Mouse (Mus musculus): ENCODE data around the gene Rbfox3. TPM values are rescaled to one million over a fixed set of nuclear protein-coding genes. Genes with fewer than 3 reads are reported as not detected.

Gene Rbfox3
- total and polyA plus RNA-seq, 3 experiments = not detected

DNA sequence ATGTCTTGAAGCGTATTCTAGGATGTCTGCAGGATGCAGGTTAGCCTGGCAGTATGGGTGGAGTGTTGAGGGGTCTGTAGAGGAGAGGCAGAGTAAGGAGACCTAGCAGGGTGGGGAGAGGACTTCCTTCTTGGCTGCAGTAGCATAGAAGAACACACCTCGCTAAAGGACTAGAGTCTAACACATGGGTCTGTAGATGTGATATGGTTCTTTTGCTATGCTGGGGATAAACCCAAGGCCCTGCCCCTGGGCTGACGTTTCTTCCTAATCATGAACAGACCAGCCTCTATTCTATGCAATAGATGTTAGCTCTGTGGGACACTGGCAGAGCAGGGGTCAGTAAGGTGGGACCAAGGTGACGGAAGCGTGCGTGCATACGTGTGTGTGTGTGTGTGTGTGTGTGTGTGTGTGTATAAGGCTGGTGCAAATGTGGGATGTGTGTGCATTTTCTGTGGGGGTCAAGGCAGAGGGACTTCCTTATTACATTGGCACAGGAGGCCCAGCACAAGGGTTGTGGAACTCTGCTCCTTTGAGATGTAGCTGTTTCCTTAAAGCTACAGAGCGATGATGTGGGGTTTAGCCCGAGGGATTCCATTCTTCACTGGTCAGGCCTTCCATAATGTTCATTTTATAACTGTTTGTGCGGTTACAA lies 441.8 kb downstream of the Rbfox3 start:
- no peak overlapping the region for H3K4me2 ChIP-seq (ENCODE audit: insufficient read depth, low read depth, poor library complexity, severe bottlenecking)
- no peak for DNase-seq (ENCODE audit: extremely low read depth)
- TF ChIP-seq E2F4 (IDR thresholded peaks at IDR 0.05; ENCODE audit: insufficient replicate concordance, low read depth, low read length) (no peak), IRF4 (IDR thresholded peaks at IDR 0.05; ENCODE audit: low read depth, low read length) (no peak), CHD2 (IDR thresholded peaks at IDR 0.05; ENCODE audit: low read length) (no peak), TCF12 (IDR thresholded peaks at IDR 0.05; ENCODE audit: low read depth, low read length) (no peak), ZKSCAN1 (IDR thresholded peaks at IDR 0.05; ENCODE audit: borderline replicate concordance, low read depth, low read length) (no peak), ZMIZ1 (IDR thresholded peaks at IDR 0.05; ENCODE audit: low read depth, low read length) (no peak), JUN (IDR thresholded peaks at IDR 0.05; ENCODE audit: insufficient read depth, low read depth, low read length) (no peak), USF2 (conservative IDR thresholded peaks at IDR 0.05; ENCODE audit: low read depth, low read length) (no peak), POLR2A (IDR thresholded peaks at IDR 0.05; ENCODE audit: low read depth, low read length) (no peak), MYC (IDR thresholded peaks at IDR 0.05; ENCODE audit: low read depth, low read length) (no peak), HCFC1 (IDR thresholded peaks at IDR 0.05; ENCODE audit: low read depth, low read length) (no peak), MAZ (IDR thresholded peaks at IDR 0.05; ENCODE audit: low read depth, low read length) (no peak), MEF2A (IDR thresholded peaks at IDR 0.05; ENCODE audit: borderline replicate concordance, low read depth, low read length) (no peak)
- H3K27me3 ChIP-seq (replicated peaks) = peaks cover 79% of the 10 kb centered on the region
- no peak overlapping the region for H3K4me3 ChIP-seq (replicated peaks in 1 of 3; ENCODE audit: low read depth in 2 of 3, low read length in 2 of 3, poor library complexity in 1 of 3)
- H3K36me3 ChIP-seq (replicated peaks in 1 of 2; ENCODE audit: control insufficient read depth in 1 of 2, insufficient read depth in 1 of 2, low read length in 1 of 2) = no peaks in the 10 kb centered on the region
- H3K27ac ChIP-seq (ENCODE audit: insufficient read depth, low read depth) = no peak overlapping the region
- no peaks in the 10 kb centered on the region for H3K9me3 ChIP-seq (replicated peaks; ENCODE audit: low read length)
- no peak overlapping the region for H3K9ac ChIP-seq (ENCODE audit: insufficient read depth, low read depth)
- peaks cover 0 to 2% of the 10 kb centered on the region in 2 experiments; a peak in 1 of 4 replicates for H3K4me1 ChIP-seq (ENCODE audit: control insufficient read depth in 1 of 2, insufficient read depth in 2 of 2)
- dilution Hi-C loops (cut with MboI; ENCODE audit: extremely low pct_ligation_motif_present, extremely low pct_unique_long_range_greater_than_20kb, low sequenced_read_pairs) (no loop called here), in situ Hi-C loops (cut with MboI; ENCODE audit: low pct_ligation_motif_present, low pct_unique_long_range_greater_than_20kb, low sequenced_read_pairs) (no loop called here)
- no peaks in the 10 kb centered on the region for H3K79me2 ChIP-seq (replicated peaks; ENCODE audit: control insufficient read depth, extremely low read depth, insufficient read depth, poor library complexity, severe bottlenecking)

DNA sequence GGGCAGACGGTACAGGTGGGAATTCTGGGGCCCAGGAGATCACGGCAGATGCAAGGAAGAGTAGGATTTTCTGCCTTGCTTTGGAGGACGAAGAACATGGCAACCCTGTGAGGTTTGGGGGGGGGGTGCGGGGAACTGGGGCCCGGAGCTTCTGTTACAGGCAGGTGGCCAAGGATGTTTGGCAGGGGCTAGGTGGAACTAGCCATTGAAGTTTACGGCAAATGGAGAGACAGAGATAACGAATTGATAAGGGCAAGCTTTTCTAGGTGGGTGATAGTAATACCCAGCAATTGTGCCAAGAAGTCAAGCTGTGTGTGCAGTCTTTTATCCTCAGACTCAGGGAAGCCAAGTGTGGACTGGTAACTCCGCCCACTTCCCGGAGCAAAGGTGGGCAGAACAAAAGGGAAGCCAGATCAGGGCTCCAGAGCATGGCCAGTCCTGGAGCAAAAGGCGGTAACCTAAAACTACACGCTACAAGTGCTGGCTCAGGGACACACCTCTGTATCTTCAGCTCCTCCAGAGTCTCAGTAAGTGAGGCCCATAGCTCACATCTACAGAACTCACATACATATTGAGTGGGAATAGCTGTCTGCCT lies 443.9 kb downstream of the Rbfox3 start:
- no peak overlapping the region for H3K4me2 ChIP-seq (ENCODE audit: insufficient read depth, low read depth, poor library complexity, severe bottlenecking)
- H3K79me2 ChIP-seq (replicated peaks; ENCODE audit: control insufficient read depth, extremely low read depth, insufficient read depth, poor library complexity, severe bottlenecking) = no peaks in the 10 kb centered on the region
- peaks cover 76% of the 10 kb centered on the region for H3K27me3 ChIP-seq (replicated peaks)
- H3K9ac ChIP-seq (ENCODE audit: insufficient read depth, low read depth) = no peak overlapping the region
- DNase-seq (ENCODE audit: extremely low read depth) = no peak
- peaks cover 0 to 2% of the 10 kb centered on the region in 2 experiments; a peak in 1 of 4 replicates for H3K4me1 ChIP-seq (ENCODE audit: control insufficient read depth in 1 of 2, insufficient read depth in 2 of 2)
- no peaks in the 10 kb centered on the region for H3K9me3 ChIP-seq (replicated peaks; ENCODE audit: low read length)
- H3K27ac ChIP-seq (ENCODE audit: insufficient read depth, low read depth) = no peak overlapping the region
- in situ Hi-C loops (cut with MboI; ENCODE audit: low pct_ligation_motif_present, low pct_unique_long_range_greater_than_20kb, low sequenced_read_pairs) = no loop called here
- dilution Hi-C loops (cut with MboI; ENCODE audit: extremely low pct_ligation_motif_present, extremely low pct_unique_long_range_greater_than_20kb, low sequenced_read_pairs) = no loop called here
- H3K36me3 ChIP-seq (replicated peaks in 1 of 2; ENCODE audit: control insufficient read depth in 1 of 2, insufficient read depth in 1 of 2, low read length in 1 of 2) = no peaks in the 10 kb centered on the region
- no peak for TF ChIP-seq KAT2A (IDR thresholded peaks at IDR 0.05; ENCODE audit: insufficient replicate concordance, low read length)
- no peak overlapping the region for H3K4me3 ChIP-seq (replicated peaks in 1 of 3; ENCODE audit: low read depth in 2 of 3, low read length in 2 of 3, poor library complexity in 1 of 3)

All from CH12.LX (cell line).